Mouse (Mus musculus) forebrain, embryonic 10.5 days (tissue): ENCODE results near the gene Col4a2. TPM values are rescaled to one million over a fixed set of nuclear protein-coding genes. Genes with fewer than 3 reads are reported as not detected.
A peak's percentile ranks its signal among the peaks of the same experiment; 100 is the strongest.

Experiments
- DNase-seq: peaks from one replicate; pipeline ENCODE4 v3.0.0-alpha.2; 2017; ENCODE audit warnings: low spot score; ENCODE audit errors: extremely low spot score
- H3K27ac ChIP-seq: fragments of 300-500 bp; sonication (generic); 2 replicates; pipeline ENCODE4 v1.5.1; 2016; ENCODE audit warnings: mild to moderate bottlenecking
- H3K27me3 ChIP-seq: fragments of 300-500 bp; sonication (generic); 2 replicates; pipeline ENCODE4 v1.6.1; 2016; ENCODE audit warnings: mild to moderate bottlenecking; ENCODE audit not compliant: poor library complexity, severe bottlenecking
- H3K36me3 ChIP-seq: fragments of 300-500 bp; sonication (generic); replicated peaks from 2 replicates; pipeline ENCODE4 v1.6.1; 2016; ENCODE audit warnings: mild to moderate bottlenecking, moderate library complexity
- H3K4me1 ChIP-seq: fragments of 300-500 bp; sonication (generic); 2 replicates; pipeline ENCODE4 v1.6.1; 2016
- H3K4me3 ChIP-seq: fragments of 300-500 bp; sonication (generic); 2 replicates; pipeline ENCODE4 v1.5.1; 2016; ENCODE audit warnings: mild to moderate bottlenecking, moderate library complexity
- H3K9me3 ChIP-seq: fragments of 300-500 bp; sonication (generic); 2 replicates; pipeline ENCODE4 v1.6.1; 2016; ENCODE audit warnings: mild to moderate bottlenecking, moderate library complexity
- WGBS: fragments of 180-500 bp; shearing (Covaris S2); methylation state at CpG from one replicate; pipeline ENCODE4 v1.1.7; 2016; 5-methylcytosine and 5-hydroxymethylcytosine counted together
- polyA plus RNA-seq: library from polyadenylated mRNA; unstranded; fragments of >200 nt; fragmentation: Nextera tagmentation; extraction: Ambion mirVana; gene quantifications from 2 replicates; pipeline ENCODE4 v1.2.1, GENCODE M21; 2016

Gene Col4a2
- polyA plus RNA-seq, 1 experiment from 2014 or later, result 47.1 TPM

GRCm38 (mm10) chr8:11298531-11299316, 13.9 kb upstream of the Col4a2 start:
- H3K27ac ChIP-seq, result peak overlapping the region; percentile 0; the same call in 1 of the 2 replicates
- H3K9me3 ChIP-seq, result no peaks in the 10 kb centered on the region
- H3K4me1 ChIP-seq, result peaks cover 40% of the 10 kb centered on the region
- no peaks in the 10 kb centered on the region for H3K36me3 ChIP-seq
- H3K27me3 ChIP-seq, result no peaks in the 10 kb centered on the region
- H3K4me3 ChIP-seq, result no peak overlapping the region
- WGBS, result 68% methylated on average over 12 of the region's 12 CpGs
- no peak for DNase-seq

- no peaks in the 10 kb centered on the region for H3K27me3 ChIP-seq
- H3K4me1 ChIP-seq, result peaks cover 38% of the 10 kb centered on the region
- no peak for DNase-seq
- 80% methylated on average over 3 of the region's 3 CpGs for WGBS
- no peak overlapping the region for H3K27ac ChIP-seq
- no peak overlapping the region for H3K4me3 ChIP-seq
- no peaks in the 10 kb centered on the region for H3K36me3 ChIP-seq
- no peaks in the 10 kb centered on the region for H3K9me3 ChIP-seq
Observed at GRCm38 (mm10) chr8:11299317-11299602, 13.3 kb upstream of the Col4a2 start.

DNA sequence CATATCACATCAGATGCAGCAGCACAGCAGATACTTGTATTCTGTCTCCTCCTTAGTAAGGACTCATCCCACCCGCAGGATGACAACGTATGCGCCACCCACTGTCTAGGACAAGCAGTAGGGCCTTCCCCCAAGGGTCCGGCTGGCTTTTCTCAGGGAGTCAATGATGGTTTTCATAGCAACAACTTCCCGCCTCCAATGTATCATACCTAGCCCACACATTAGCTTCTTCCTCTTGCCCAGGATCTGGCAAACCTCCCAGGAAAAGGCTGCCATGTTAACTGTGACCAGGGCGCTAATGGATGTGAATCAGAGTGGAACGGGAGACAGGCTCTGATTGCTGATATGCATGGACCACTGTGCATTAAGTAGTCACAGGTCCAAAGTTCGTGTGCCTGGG, 12.2 kb upstream of the Col4a2 start:
- H3K27me3 ChIP-seq, result no peaks in the 10 kb centered on the region
- H3K36me3 ChIP-seq, result 0 out of 2 replicates have a peak, but pooled peaks cover 3% of the 10 kb centered on the region
- WGBS, result 86% methylated on average over 8 of the region's 8 CpGs
- no peak for DNase-seq
- H3K27ac ChIP-seq, result no peak overlapping the region
- H3K4me3 ChIP-seq, result no peak overlapping the region
- no peaks in the 10 kb centered on the region for H3K9me3 ChIP-seq
- H3K4me1 ChIP-seq, result peaks cover 39% of the 10 kb centered on the region

GRCm38 (mm10) chr8:11304027-11304601, 8.5 kb upstream of the Col4a2 start:
- Histone ChIP-seq H3K4me1 (peaks cover 35% of the 10 kb centered on the region), H3K36me3 (peaks cover 16% of the 10 kb centered on the region), H3K9me3 (no peaks in the 10 kb centered on the region), H3K4me3 (no peak overlapping the region), H3K27ac (no peak overlapping the region), H3K27me3 (peaks cover 21% of the 10 kb centered on the region)
- 88% methylated on average over 6 of the region's 6 CpGs for WGBS
- DNase-seq, result no peak

- no peak overlapping the region for H3K27ac ChIP-seq
- no peak for DNase-seq
- no peaks in the 10 kb centered on the region for H3K9me3 ChIP-seq
- 88% methylated on average over 1 of the region's 1 CpGs for WGBS
- H3K36me3 ChIP-seq, result peaks cover 16% of the 10 kb centered on the region
- H3K4me1 ChIP-seq, result peaks cover 38% of the 10 kb centered on the region
- H3K4me3 ChIP-seq, result no peak overlapping the region
- H3K27me3 ChIP-seq, result peaks cover 36% of the 10 kb centered on the region
Observed at GRCm38 (mm10) chr8:11305539-11305938, 7.1 kb upstream of the Col4a2 start.

- WGBS, result 87% methylated on average over 7 of the region's 7 CpGs
- Histone ChIP-seq H3K27ac (no peak overlapping the region), H3K9me3 (no peaks in the 10 kb centered on the region), H3K4me1 (peaks cover 50% of the 10 kb centered on the region), H3K4me3 (no peak overlapping the region), H3K36me3 (peaks cover 16% of the 10 kb centered on the region), H3K27me3 (peaks cover 55% of the 10 kb centered on the region)
- no peak for DNase-seq
Observed at GRCm38 (mm10) chr8:11307451-11307850, 5.2 kb upstream of the Col4a2 start.

DNA sequence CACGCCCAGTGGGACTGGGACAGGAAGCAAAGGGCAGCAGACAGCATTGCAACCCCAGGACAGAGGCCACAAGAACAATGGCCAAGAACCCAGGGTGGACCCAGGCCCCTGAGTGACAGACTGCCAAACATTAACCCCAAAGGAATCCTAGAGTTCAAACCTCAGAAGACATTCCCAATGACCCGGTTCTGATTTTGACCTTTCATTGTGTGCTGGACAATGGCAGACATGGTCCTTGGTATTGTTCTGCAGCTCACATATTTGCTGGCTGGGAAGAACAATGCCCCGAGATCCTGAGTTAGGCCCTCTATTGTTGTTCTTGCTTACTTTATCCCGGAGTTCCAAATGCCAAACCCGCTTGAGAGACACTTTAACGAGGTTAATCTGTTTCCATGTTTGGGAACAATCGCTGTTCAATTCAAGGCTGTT, 4.0 kb upstream of the Col4a2 start:
- no peak for DNase-seq
- Histone ChIP-seq H3K36me3 (peaks cover 16% of the 10 kb centered on the region), H3K4me3 (no peak overlapping the region), H3K4me1 (peaks cover 61% of the 10 kb centered on the region), H3K27me3 (peaks cover 66% of the 10 kb centered on the region), H3K9me3 (no peaks in the 10 kb centered on the region), H3K27ac (0 out of 2 replicates have a peak overlapping the region, but pooled peaks have one; percentile 7)
- WGBS, result 41% methylated on average over 7 of the region's 7 CpGs

DNA sequence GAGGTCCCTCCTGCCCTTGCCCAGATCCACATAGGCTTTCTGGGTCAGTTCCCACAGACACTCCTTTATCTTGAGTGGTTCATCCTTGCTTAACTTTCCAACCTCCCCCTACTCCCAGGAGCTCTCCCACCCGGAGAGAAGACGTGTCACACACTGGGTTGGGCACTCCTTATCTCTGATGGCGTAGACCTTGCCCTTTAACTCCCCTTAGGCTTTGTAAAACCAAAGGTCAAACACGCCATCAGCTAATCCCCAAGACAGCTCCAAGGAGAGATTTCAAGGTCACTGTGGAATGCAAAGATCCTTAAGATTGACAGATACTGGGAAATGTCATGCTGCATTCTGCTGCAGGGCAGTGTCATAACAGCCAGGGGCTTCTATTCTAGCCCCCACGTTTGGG, 3.4 kb upstream of the Col4a2 start:
- no peak for DNase-seq
- Histone ChIP-seq H3K4me3 (peak overlapping the region; percentile 14), H3K9me3 (no peaks in the 10 kb centered on the region), H3K27ac (0 out of 2 replicates have a peak overlapping the region, but pooled peaks have one; percentile 7), H3K36me3 (peaks cover 16% of the 10 kb centered on the region), H3K27me3 (peaks cover 72% of the 10 kb centered on the region), H3K4me1 (peaks cover 68% of the 10 kb centered on the region)
- WGBS, result 46% methylated on average over 5 of the region's 5 CpGs

GRCm38 (mm10) chr8:11310049-11310448, 2.6 kb upstream of the Col4a2 start:
- peaks cover 72% of the 10 kb centered on the region for H3K4me1 ChIP-seq
- DNase-seq, result no peak
- no peak overlapping the region for H3K27ac ChIP-seq
- H3K27me3 ChIP-seq, result peaks cover 81% of the 10 kb centered on the region
- H3K36me3 ChIP-seq, result peaks cover 12% of the 10 kb centered on the region
- H3K9me3 ChIP-seq, result no peaks in the 10 kb centered on the region
- WGBS, result 77% methylated on average over 2 of the region's 2 CpGs
- H3K4me3 ChIP-seq, result peak overlapping the region; percentile 26

DNA sequence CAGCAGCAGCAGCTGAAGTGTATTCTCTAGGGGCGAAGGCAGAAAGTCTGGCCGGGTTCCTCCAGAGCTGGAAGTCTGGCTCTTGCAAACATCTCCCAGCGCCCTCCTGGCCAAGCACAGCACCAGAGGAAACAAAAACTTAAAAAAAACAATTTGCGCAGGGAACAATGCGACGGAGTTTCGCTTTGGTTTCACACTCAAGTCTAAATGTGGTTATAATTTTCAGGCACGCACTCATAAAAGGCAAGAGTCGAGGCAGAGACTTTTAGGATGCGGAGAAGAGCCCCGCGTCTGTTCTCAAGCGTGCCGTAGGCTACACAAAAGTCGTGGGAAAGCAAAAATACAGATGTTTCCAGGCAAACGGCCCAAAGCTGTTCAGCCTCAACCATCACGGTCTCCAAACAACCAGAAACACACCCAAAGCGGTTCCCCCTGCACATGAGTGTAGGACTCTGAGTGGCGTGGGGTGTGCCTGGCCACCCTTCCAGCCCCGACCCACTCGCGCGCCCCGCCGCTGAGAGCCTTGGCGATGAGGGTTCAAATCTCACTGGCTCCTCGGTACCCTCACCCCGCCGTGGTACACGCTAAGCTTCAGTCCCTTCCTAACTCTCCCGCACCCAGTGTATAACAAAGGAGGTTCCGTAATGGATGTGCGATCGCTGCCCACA, 790 bp upstream of the Col4a2 start:
- DNase-seq, result peak; percentile 39
- peaks cover 86% of the 10 kb centered on the region for H3K4me1 ChIP-seq
- peaks cover 12% of the 10 kb centered on the region for H3K36me3 ChIP-seq
- peak overlapping the region; percentile 76 for H3K4me3 ChIP-seq
- peak overlapping the region; percentile 89 for H3K27ac ChIP-seq
- peaks cover 98% of the 10 kb centered on the region for H3K27me3 ChIP-seq
- WGBS, result 1% methylated on average over 34 of the region's 34 CpGs
- no peaks in the 10 kb centered on the region for H3K9me3 ChIP-seq

DNA sequence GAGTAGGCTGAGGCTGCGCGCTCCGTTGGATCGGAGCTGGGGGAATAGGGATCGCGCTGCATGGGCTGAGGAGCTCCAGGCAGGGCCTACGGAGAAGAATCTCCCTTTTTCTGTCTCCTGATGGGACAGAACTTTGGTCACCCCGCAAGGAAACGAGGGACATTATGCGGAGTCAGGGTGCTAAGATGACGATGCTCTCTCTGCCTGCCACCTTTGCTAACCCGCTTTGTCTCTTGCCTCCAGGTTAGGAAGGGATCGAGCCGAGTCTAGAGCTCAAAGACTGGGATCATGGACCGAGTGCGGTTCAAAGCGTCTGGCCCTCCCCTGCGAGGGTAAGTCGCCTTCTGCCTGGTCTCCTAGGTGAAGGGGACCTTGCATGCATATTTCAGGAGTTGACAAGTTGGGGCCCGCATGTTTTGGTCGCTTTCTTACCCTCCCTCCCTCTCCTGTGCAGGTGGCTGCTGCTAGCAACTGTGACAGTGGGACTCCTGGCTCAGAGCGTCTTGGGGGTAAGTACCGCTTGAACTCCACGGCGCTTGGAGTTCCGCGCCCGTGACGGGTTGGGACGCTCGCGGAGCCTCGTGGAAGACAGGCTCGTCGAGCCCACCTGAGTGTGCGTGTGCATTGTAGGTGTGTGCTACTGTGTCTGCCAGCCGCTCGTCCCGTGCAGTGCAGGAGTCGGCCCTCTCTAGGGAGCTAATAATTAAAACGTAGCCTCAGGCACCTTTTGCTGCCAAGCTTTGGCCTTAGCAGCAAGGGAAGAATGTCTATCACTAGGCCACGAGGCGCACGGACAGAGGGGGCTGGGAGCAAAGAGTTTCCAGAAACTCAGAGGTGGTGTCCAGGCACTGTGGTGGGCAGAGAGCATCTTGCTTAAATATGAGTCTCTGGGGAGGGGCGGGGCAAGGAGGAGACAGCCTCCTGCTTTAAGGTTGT, 839 bp downstream of the Col4a2 start:
- peak; percentile 59 for DNase-seq
- H3K27me3 ChIP-seq, result peaks cover 88% of the 10 kb centered on the region
- H3K36me3 ChIP-seq, result peaks cover 6% of the 10 kb centered on the region
- peak overlapping the region; percentile 76 for H3K4me3 ChIP-seq
- peaks cover 86% of the 10 kb centered on the region for H3K4me1 ChIP-seq
- WGBS, result 1% methylated on average over 45 of the region's 45 CpGs
- H3K9me3 ChIP-seq, result no peaks in the 10 kb centered on the region
- peak overlapping the region; percentile 89 for H3K27ac ChIP-seq

DNA sequence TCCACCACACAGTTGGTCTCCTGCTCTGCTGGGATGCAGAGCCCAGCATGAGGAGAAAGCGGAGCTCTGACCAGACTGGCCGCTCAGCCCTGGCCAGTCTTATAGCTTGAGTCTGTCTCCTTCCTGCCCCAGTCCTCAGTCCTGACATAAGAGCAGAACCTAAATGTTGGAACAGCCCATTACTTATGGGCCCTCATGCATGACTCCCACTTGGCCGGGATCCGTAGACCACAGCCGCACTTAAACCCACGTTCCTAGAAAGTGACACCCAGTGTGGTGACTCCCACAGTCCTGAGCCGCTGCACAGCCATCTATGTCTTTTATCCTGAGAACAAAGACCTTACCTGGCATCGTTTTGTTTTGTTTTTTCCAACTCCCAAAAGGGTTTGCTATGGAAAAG, 2.0 kb downstream of the Col4a2 start:
- WGBS, result 83% methylated on average over 8 of the region's 8 CpGs
- Histone ChIP-seq H3K4me3 (peak overlapping the region; percentile 76), H3K36me3 (peaks cover 14% of the 10 kb centered on the region), H3K27ac (peak overlapping the region; percentile 89; the same call in 1 of the 2 replicates), H3K9me3 (no peaks in the 10 kb centered on the region), H3K27me3 (peaks cover 77% of the 10 kb centered on the region), H3K4me1 (peaks cover 74% of the 10 kb centered on the region)
- no peak for DNase-seq
